In genomic region chr4:149628372-149628771, GRCm38 (mm10) we compare ENCODE assay signal across 9 mouse cellular contexts. TPM values are rescaled to one million over a fixed set of nuclear protein-coding genes. Genes with fewer than 3 reads are reported as not detected.
A peak's percentile ranks its signal among the peaks of the same experiment; 100 is the strongest.
DNase-seq lines count a peak whose midpoint lies in the region; ATAC-seq and TF ChIP-seq lines count a peak whose summit lies in the region.
"Had no signal": no experiment of that assay in that cellular context is flagged by ENCODE, and none has a peak within 500 bp of the region (broad histone marks: within the 10 kb centered on the region; RNA-seq: fewer than 3 reads in every experiment).

No protein-coding gene starts in this region.

- no peaks in the 10 kb centered on the region for H3K9me3 ChIP-seq in kidney, embryonic 14.5 days (ENCODE audit: control insufficient read depth, low read length)
- no peaks in the 10 kb centered on the region for H3K9me3 ChIP-seq in CH12.LX (replicated peaks; ENCODE audit: low read length)
- no peaks in the 10 kb centered on the region for H3K9me3 ChIP-seq in forebrain, embryonic 15.5 days

- dilution Hi-C loops in CH12.LX (cut with MboI; ENCODE audit: extremely low pct_ligation_motif_present, extremely low pct_unique_long_range_greater_than_20kb, low sequenced_read_pairs): no loop called here

- H3K27me3 ChIP-seq in kidney, embryonic 14.5 days (ENCODE audit: control insufficient read depth, insufficient read depth, low read length): no peaks in the 10 kb centered on the region
- H3K27me3 ChIP-seq in CH12.LX (replicated peaks): no peaks in the 10 kb centered on the region
- H3K27me3 ChIP-seq in forebrain, embryonic 15.5 days: no peaks in the 10 kb centered on the region

- peaks cover 21% of the 10 kb centered on the region for H3K36me3 ChIP-seq in kidney, embryonic 14.5 days (ENCODE audit: control insufficient read depth, insufficient read depth, low read length)
- peaks cover 27 to 59% of the 10 kb centered on the region in 2 experiments for H3K36me3 ChIP-seq in CH12.LX (replicated peaks in 1 of 2; ENCODE audit: control insufficient read depth in 1 of 2, insufficient read depth in 1 of 2, low read length in 1 of 2)
- H3K36me3 ChIP-seq in forebrain, embryonic 15.5 days: peaks cover 31% of the 10 kb centered on the region

- ATAC-seq in kidney, embryonic 14.5 days (ENCODE audit: low FRiP score, low TSS enrichment): no peak
- ATAC-seq in forebrain, embryonic 15.5 days (replicated peaks): 0 out of 2 replicates have a peak, but pooled peaks have one; percentile 32

- WGBS in kidney, embryonic 14.5 days: 77% methylated on average over 10 of the region's 10 CpGs
- WGBS in forebrain, embryonic 15.5 days: 74% methylated on average over 10 of the region's 10 CpGs

- H3K4me2 ChIP-seq in kidney, embryonic 14.5 days (replicated peaks; ENCODE audit: low read depth, low read length): no peak overlapping the region
- H3K4me2 ChIP-seq in CH12.LX (ENCODE audit: insufficient read depth, low read depth, poor library complexity, severe bottlenecking): no peak overlapping the region
- H3K4me2 ChIP-seq in forebrain, embryonic 15.5 days (replicated peaks): no peak overlapping the region

- H3K79me2 ChIP-seq in CH12.LX (replicated peaks; ENCODE audit: control insufficient read depth, extremely low read depth, insufficient read depth, poor library complexity, severe bottlenecking): no peaks in the 10 kb centered on the region

- H3K4me1 ChIP-seq in kidney, embryonic 14.5 days (ENCODE audit: control insufficient read depth, insufficient read depth, low read length): no peaks in the 10 kb centered on the region
- peaks cover 4 to 17% of the 10 kb centered on the region in 2 experiments; a peak in 3 of 4 replicates for H3K4me1 ChIP-seq in CH12.LX (ENCODE audit: control insufficient read depth in 1 of 2, insufficient read depth in 2 of 2)
- H3K4me1 ChIP-seq in forebrain, embryonic 15.5 days: peaks cover 18% of the 10 kb centered on the region

- TF ChIP-seq POLR2A in CH12.LX (IDR thresholded peaks at IDR 0.05; ENCODE audit: low read depth, low read length): no peak

- in situ Hi-C loops in CH12.LX (cut with MboI; ENCODE audit: low pct_ligation_motif_present, low pct_unique_long_range_greater_than_20kb, low sequenced_read_pairs): no loop called here

- peak; percentile 37 for DNase-seq in kidney, adult 9 months
- DNase-seq in CH12.LX (ENCODE audit: extremely low read depth): peak; percentile 62
- DNase-seq in brain, adult 2 months (ENCODE audit: low read depth, low spot score): peak; percentile 78
- peak; percentile 32 to 77 for DNase-seq in kidney, postnatal 36 days
- peak; percentile 52 for DNase-seq in retina, postnatal 1 day
- DNase-seq in layer of hippocampus, adult 11-12 months (ENCODE audit: low spot score): no peak

- TF ChIP-seq RAD21 in CH12.LX (IDR thresholded peaks at IDR 0.05; ENCODE audit: low read depth, low read length): peak; percentile 82

- no peak overlapping the region for H3K27ac ChIP-seq in kidney, embryonic 14.5 days (ENCODE audit: low read depth, low read length)
- no peak overlapping the region for H3K27ac ChIP-seq in CH12.LX (ENCODE audit: insufficient read depth, low read depth)
- 0 out of 2 replicates have a peak overlapping the region, but pooled peaks have one; percentile 15 for H3K27ac ChIP-seq in forebrain, embryonic 15.5 days (replicated peaks)

- no peak overlapping the region for H3K9ac ChIP-seq in kidney, embryonic 14.5 days (ENCODE audit: low read depth, low read length)
- no peak overlapping the region for H3K9ac ChIP-seq in CH12.LX (ENCODE audit: insufficient read depth, low read depth)
- H3K9ac ChIP-seq in forebrain, embryonic 15.5 days (replicated peaks): no peak overlapping the region

- no peak for TF ChIP-seq EP300 in CH12.LX (IDR thresholded peaks at IDR 0.05; ENCODE audit: low read length)

- peak; percentile 51 to 85; a peak in 2 of 4 replicates for TF ChIP-seq CTCF in CH12.LX (conservative IDR thresholded peaks at IDR 0.05 in 1 of 2, IDR thresholded peaks at IDR 0.05 in 1 of 2; ENCODE audit: low read depth in 2 of 2, low read length in 2 of 2)

- H3K4me3 ChIP-seq in kidney, embryonic 14.5 days (ENCODE audit: low read length): no peak overlapping the region
- H3K4me3 ChIP-seq in CH12.LX (replicated peaks in 1 of 3; ENCODE audit: low read depth in 2 of 3, low read length in 2 of 3, poor library complexity in 1 of 3): no peak overlapping the region
- H3K4me3 ChIP-seq in forebrain, embryonic 15.5 days: no peak overlapping the region
- H3K4me3 ChIP-seq: erythroblast, embryonic 14.5 days had no signal

TF ChIP-seq in CH12.LX, 34 proteins besides CTCF, POLR2A, EP300 and RAD21:
- no peak for TF ChIP-seq PAX5 (IDR thresholded peaks at IDR 0.05; ENCODE audit: low read length)
- peak; percentile 79 for TF ChIP-seq SMC3 (IDR thresholded peaks at IDR 0.05; ENCODE audit: low read depth, low read length)
- peak; percentile 50; the same call in 1 of the 2 replicates for TF ChIP-seq ZC3H11A (IDR thresholded peaks at IDR 0.05; ENCODE audit: low read depth, low read length)

RNA-seq across cellular contexts. Expression of gene Clstn1, which starts 42.1 kb away (rescaled TPM):
- 24.7 and 33.5 TPM in 2 replicates for polyA plus RNA-seq in kidney, embryonic 14.5 days (2014; fragmentation: Nextera tagmentation; extraction: Ambion mirVana)
- total RNA-seq in CH12.LX (2012; rRNA removed) (51.4 and 53.1 TPM in 2 replicates), CH12.LX (2014; rRNA removed) (26.4 and 27.7 TPM in 2 replicates)
- 35.2 and 36.9 TPM in 2 replicates for polyA plus RNA-seq in CH12.LX (2012; ENCODE audit: insufficient read length, low read depth)
- 107 and 111 TPM in 2 replicates for polyA plus RNA-seq in forebrain, embryonic 15.5 days (2015; fragmentation: Nextera tagmentation; extraction: Ambion mirVana)
